Mouse (Mus musculus): ENCODE measurements around the gene Lman1l. TPM values are rescaled to one million over a fixed set of nuclear protein-coding genes. Genes with fewer than 3 reads are reported as not detected.

Gene Lman1l
- total RNA-seq, 1 experiment, result 0.22 TPM

GRCm38 (mm10) chr9:57558625-57559024, 61.9 kb downstream of the Lman1l start:
- DNase-seq (ENCODE audit: low read depth, low spot score), result no peak
- in situ Hi-C loops (cut with MboI; ENCODE audit: low sequenced_read_pairs in 2 of 2, unreplicated experiment in 2 of 2), result no loop called here
- peaks cover under 1 to 9% of the 10 kb centered on the region in 2 experiments; a peak in 3 of 4 replicates for H3K4me1 ChIP-seq (ENCODE audit: control insufficient read depth in 2 of 2, insufficient read depth in 2 of 2, low read length in 2 of 2, poor library complexity in 1 of 2)
- no peak overlapping the region for H3K4me3 ChIP-seq (ENCODE audit: insufficient read depth in 1 of 2, low read depth in 1 of 2, low read length in 2 of 2, poor library complexity in 1 of 2, severe bottlenecking in 1 of 2)
- TF ChIP-seq ZNF384 (IDR thresholded peaks at IDR 0.05; ENCODE audit: low read depth, low read length) (no peak), HCFC1 (IDR thresholded peaks at IDR 0.05; ENCODE audit: borderline replicate concordance, insufficient read depth, low read length) (no peak), CHD2 (IDR thresholded peaks at IDR 0.05; ENCODE audit: low read depth, low read length) (no peak), MAFK (IDR thresholded peaks at IDR 0.05; ENCODE audit: insufficient read depth, low read depth, low read length) (no peak), ZC3H11A (IDR thresholded peaks at IDR 0.05; ENCODE audit: borderline replicate concordance, low read depth, low read length) (no peak)
- no peaks in the 10 kb centered on the region for H3K9me3 ChIP-seq (ENCODE audit: control insufficient read depth, insufficient read depth, low read depth, low read length)
- H3K27ac ChIP-seq (ENCODE audit: insufficient read depth, low read depth, low read length, poor library complexity, severe bottlenecking), result no peak overlapping the region
- H3K9ac ChIP-seq (ENCODE audit: insufficient read depth, low read depth, low read length, poor library complexity, severe bottlenecking), result no peak overlapping the region
- H3K36me3 ChIP-seq (ENCODE audit: control insufficient read depth, insufficient read depth, low read length, poor library complexity, severe bottlenecking), result no peaks in the 10 kb centered on the region

- H3K4me1 ChIP-seq (ENCODE audit: control insufficient read depth in 2 of 2, insufficient read depth in 2 of 2, low read length in 2 of 2, poor library complexity in 1 of 2), result peaks cover 6 to 15% of the 10 kb centered on the region in 2 experiments; a peak in 3 of 4 replicates
- H3K36me3 ChIP-seq (ENCODE audit: control insufficient read depth, insufficient read depth, low read length, poor library complexity, severe bottlenecking), result no peaks in the 10 kb centered on the region
- no peaks in the 10 kb centered on the region for H3K9me3 ChIP-seq (ENCODE audit: control insufficient read depth, insufficient read depth, low read depth, low read length)
- in situ Hi-C loops (cut with MboI; ENCODE audit: low sequenced_read_pairs in 2 of 2, unreplicated experiment in 2 of 2), result no loop called here
- H3K9ac ChIP-seq (ENCODE audit: insufficient read depth, low read depth, low read length, poor library complexity, severe bottlenecking), result no peak overlapping the region
- no peak for DNase-seq (ENCODE audit: low read depth, low spot score)
- no peak overlapping the region for H3K27ac ChIP-seq (ENCODE audit: insufficient read depth, low read depth, low read length, poor library complexity, severe bottlenecking)
- H3K4me3 ChIP-seq (ENCODE audit: insufficient read depth in 1 of 2, low read depth in 1 of 2, low read length in 2 of 2, poor library complexity in 1 of 2, severe bottlenecking in 1 of 2), result no peak overlapping the region
- TF ChIP-seq CHD2 (IDR thresholded peaks at IDR 0.05; ENCODE audit: low read depth, low read length), result no peak
These were observed 63.4 kb downstream of the Lman1l start for GRCm38 (mm10) chr9:57557215-57557614.

Other genes with a start within 250 kb of the Lman1l start
- 41.7 and 48.5 TPM in 2 replicates for gene Ppcdc, start 180.7 kb downstream of the Lman1l start, total RNA-seq (2012; rRNA removed)
- gene Scamp5, start 152.7 kb downstream of the Lman1l start, total RNA-seq (2012; rRNA removed), result 50.4 and 67.3 TPM in 2 replicates
- gene Rpp25, start 116.7 kb downstream of the Lman1l start, total RNA-seq (2012; rRNA removed), result 40.9 and 48.7 TPM in 2 replicates
- 390 TPM in 2 replicates for gene Cox5a, start 99.5 kb downstream of the Lman1l start, total RNA-seq (2012; rRNA removed)
- 10.2 and 10.8 TPM in 2 replicates for gene Fam219b, start 83.2 kb downstream of the Lman1l start, total RNA-seq (2012; rRNA removed)
- 42.3 and 45.2 TPM in 2 replicates for gene Mpi, start 68.0 kb downstream of the Lman1l start, total RNA-seq (2012; rRNA removed)
- 51.7 and 79.6 TPM in 2 replicates for gene Scamp2, start 59.8 kb downstream of the Lman1l start, total RNA-seq (2012; rRNA removed)
- 7.3 and 16.5 TPM in 2 replicates for gene Ulk3, start 31.3 kb downstream of the Lman1l start, total RNA-seq (2012; rRNA removed)
- gene Cplx3, start 14.5 kb downstream of the Lman1l start, total RNA-seq (2012; rRNA removed), result not detected in 2 replicates
- 27.1 and 32.2 TPM in 2 replicates for gene Csk, start 32.9 kb upstream of the Lman1l start, total RNA-seq (2012; rRNA removed)
- gene Cyp1a2, start 62.9 kb upstream of the Lman1l start, total RNA-seq (2012; rRNA removed), result 0.67 and 0.69 TPM in 2 replicates
- 0.74 and 1.0 TPM in 2 replicates for gene Cyp1a1, start 67.2 kb upstream of the Lman1l start, total RNA-seq (2012; rRNA removed)
- gene Edc3, start 87.8 kb upstream of the Lman1l start, total RNA-seq (2012; rRNA removed), result 10.2 TPM in 2 replicates
- 38.3 and 41.5 TPM in 2 replicates for gene Clk3, start 145.1 kb upstream of the Lman1l start, total RNA-seq (2012; rRNA removed)
- 20.3 and 23.4 TPM in 2 replicates for gene Arid3b, start 216.0 kb upstream of the Lman1l start, total RNA-seq (2012; rRNA removed)

Measured in ES-E14 (cell line).